Mouse (Mus musculus) left cerebral cortex, postnatal 36 days (tissue): ENCODE measurements around the gene Trp53tg5. TPM values are rescaled to one million over a fixed set of nuclear protein-coding genes. Genes with fewer than 3 reads are reported as not detected.
A peak's percentile ranks its signal among the peaks of the same experiment; 100 is the strongest.

Source experiments
- DNase-seq, 2 experiments: peaks; one replicate each; pipeline ENCODE4 v3.0.0; 2021 to 2022; ENCODE audit warnings: low spot score in 2 of 2, mixed read lengths in 1 of 2
- intact Hi-C: fragments of 180-260 bp; cut with DNase I; formaldehyde crosslinking; loops from one replicate; pipeline ENCODE4 v1.15.1; 2025
- total RNA-seq, 2 experiments: library from RNA; stranded (reverse); gene quantifications; 2 replicates each; pipeline ENCODE4 v1.2.3; 2021

Gene Trp53tg5
- total RNA-seq, 2 experiments from 2014 or later = not detected

DNA sequence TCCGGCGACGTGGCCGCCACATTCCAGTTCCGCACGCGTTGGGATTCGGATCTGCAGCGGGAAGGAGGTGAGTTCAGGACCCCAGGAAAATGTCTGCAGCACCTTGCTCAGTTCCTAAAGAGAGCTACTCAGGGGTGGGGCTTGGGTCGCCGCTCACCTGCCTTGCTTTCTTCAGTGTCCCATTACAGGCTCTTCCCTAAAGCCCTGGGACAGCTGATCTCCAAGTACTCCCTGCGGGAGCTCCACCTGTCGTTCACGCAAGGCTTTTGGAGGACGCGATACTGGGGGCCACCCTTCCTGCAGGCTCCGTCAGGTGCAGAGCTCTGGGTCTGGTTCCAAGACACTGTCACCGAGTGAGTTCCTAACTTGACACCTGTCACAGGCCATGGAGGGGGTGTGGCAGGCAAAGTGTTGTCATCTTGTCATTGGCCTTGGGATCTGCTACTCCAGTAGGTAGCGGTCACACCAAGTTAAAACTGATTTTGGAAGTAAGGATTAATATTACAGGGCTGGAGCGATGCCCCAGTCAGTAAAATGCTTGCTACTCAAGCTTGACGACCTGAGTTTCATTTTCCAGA is 24.3 kb upstream of the Trp53tg5 start:
- intact Hi-C loops = loop anchor here (2.0 kb wide), 1 partner anchor 37 kb away; the partner anchor contains the start of gene Gm20458
- DNase-seq = no peak

DNA sequence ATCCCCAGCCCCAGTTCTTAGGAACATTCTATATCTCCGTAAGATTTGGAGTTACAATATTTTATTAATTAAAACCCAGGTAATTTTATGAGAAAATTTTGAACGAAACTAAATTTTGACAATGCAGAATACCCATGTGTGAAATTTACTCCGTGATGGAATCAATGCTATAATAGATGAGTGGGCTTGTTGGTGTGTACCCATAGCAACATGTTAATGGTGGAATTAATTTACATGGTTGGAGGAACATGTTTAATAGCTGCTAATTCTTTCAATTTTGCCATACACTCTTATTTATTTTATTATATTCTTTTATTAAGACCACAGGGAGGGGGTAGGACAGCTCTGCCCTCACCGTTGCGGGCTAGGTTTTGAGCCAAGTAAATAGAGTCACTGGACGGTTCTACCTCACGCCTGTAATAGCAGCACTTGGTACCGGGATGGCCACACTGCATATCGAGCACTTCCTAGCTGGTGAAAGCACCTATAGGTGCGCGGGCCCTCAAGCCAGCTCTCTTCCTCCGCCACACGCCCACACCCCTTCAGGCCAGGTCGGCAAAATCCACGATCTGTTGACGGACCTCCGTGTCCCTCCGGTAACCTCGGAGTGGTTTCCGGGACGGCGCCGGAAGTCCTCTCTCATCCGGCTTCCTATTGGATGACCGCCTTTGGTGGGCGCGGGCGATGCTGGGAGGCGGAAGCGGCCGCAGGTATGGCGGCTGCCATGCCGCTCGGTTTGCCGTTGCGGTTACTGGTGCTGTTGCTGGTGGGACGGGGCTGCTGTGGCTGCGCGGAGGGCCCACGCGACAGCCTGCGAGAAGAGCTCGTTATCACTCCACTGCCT is 23.5 kb upstream of the Trp53tg5 start, which contains the start of gene Pigt:
Pigt (plus strand) TSS at position 674 of the 844 bp plus-strand sequence.
- intact Hi-C loops = loop anchor here (2.0 kb wide), 1 partner anchor 36 kb away; the partner anchor contains the start of gene Gm20458
- DNase-seq = peak; percentile 86 to 90

DNA sequence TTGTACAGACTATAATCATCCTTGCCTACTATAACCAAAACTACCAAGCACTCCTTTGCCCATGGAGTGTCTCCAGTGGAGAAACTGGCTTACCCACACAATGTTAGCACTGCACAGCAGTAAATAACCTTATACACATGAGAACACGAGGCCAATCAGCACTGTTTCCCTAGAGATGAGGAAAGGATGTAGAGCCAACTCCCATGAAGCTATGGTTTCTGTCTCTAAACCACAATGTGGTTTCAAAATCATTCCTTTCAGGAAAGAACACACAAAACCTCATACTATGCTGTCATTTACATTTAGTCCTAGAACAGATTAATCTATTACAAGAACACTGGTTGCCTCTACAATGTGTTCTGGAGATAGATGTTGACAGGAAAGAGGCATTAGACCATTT is 22.8 kb upstream of the Trp53tg5 start:
- intact Hi-C loops = loop anchor here (2.0 kb wide), 1 partner anchor 36 kb away; the partner anchor contains the start of gene Gm20458
- DNase-seq = no peak

DNA sequence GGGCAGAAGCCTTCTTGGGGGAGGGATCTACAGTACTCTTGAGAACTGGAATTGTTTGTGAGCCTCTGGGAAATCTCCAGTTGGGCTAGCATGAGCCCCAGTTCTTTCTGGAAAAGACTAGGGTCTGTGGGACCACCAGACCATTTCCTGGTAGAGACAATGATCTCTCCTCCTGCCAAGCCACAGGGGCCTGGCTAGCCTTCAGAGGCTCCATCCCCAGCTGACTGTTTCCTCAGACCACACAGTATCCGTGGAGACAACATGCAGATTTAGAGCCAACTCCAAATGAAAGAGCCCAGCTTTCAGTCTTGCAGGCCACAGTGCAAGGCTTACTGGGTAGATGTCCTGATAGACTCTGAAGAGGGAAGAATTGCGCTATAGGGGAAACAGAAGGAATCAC is 20.6 kb upstream of the Trp53tg5 start:
- intact Hi-C loops = no loop called here
- DNase-seq = no peak

DNA sequence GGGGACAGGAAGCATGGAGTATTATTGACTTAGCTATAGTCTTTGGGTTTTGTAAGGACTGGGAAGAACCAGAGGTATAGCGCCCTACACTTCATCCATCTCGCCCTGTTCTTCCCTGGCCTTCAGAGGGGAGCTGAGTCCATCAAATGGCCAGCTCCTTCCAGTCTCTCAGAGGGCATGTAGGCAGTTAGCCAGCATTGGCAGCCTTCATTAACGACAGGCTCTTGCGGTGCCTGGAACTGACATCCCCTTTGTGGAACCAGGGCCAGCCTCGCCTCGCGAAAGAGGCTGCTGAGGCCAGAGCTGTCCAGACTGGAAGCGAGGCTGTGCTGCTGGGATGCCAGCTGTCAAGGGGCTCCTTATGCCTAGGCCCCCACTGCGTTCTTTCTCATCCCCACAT is 14.3 kb upstream of the Trp53tg5 start:
- intact Hi-C loops = loop anchor here (5.0 kb wide), 1 partner anchor 69 kb away; no protein-coding TSS in a partner anchor
- peak; percentile 34 to 39 for DNase-seq

DNA sequence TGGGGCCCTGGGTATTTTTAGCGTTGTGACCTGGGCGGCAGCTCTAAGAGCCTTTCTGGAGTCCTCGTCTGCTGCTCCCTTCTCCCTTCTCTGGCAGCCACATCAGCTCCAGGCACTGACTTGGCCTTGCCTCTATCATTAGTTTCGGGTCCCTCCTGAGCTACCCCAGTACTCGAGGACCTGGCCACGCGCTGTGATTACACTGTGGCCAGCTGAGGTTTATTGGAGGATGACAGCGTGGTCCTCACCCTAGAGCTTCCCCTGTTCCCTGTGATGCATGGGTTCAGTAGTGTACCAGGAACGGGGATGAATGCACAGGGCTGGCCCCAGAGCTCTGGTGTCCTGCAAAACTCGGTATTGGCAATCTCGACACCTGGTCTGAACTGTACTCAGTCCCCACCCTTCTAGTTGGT is 13.6 kb upstream of the Trp53tg5 start:
- intact Hi-C loops = loop anchor here (5.0 kb wide), 1 partner anchor 70 kb away; no protein-coding TSS in a partner anchor
- no peak for DNase-seq

DNA sequence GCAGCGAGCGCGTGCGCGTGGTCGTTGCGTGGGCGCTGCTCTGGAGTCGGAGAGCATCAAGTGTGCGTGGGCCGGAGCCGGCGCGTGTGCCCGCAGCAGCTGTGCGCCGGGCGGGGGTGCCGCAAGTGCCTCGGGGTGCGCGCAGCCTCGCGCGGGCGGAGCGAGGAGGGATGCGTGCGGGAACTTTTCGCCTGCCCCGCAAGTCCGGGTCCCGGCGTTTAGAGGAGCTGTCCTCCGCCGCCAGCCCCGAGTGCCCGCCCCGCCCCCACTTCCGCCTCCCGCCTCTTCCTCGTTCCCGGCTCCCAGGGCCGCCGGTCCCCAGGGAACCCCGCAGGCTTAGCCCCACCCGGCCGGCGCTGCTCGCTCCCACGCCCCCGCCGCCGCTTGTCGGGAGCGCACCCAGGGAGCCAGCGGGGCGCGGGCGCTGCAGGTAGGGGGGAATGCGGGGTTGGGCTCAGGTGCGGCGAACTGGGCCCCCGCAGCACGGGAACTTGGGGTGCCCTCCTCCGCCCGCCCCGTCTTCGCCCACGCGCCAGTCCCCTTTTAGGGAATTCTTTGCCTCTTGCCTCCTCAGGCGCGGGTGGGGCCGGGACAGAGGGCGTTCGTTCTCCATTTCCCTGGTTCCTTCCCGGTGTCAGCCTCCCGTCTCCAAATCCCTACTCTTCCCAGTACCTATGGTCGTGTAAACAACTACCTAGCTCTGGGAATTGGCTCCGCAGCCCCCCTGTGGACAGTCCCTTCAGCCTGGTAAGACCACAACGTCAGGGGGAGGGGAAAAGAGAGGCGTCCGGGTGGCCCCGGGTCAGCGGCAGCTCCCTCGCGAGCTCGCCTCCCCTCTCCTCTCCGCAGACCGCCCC is 13.0 kb upstream of the Trp53tg5 start:
- peak; percentile 67 to 91 for DNase-seq
- intact Hi-C loops = loop anchor here (5.0 kb wide), 1 partner anchor 71 kb away; no protein-coding TSS in a partner anchor

DNA sequence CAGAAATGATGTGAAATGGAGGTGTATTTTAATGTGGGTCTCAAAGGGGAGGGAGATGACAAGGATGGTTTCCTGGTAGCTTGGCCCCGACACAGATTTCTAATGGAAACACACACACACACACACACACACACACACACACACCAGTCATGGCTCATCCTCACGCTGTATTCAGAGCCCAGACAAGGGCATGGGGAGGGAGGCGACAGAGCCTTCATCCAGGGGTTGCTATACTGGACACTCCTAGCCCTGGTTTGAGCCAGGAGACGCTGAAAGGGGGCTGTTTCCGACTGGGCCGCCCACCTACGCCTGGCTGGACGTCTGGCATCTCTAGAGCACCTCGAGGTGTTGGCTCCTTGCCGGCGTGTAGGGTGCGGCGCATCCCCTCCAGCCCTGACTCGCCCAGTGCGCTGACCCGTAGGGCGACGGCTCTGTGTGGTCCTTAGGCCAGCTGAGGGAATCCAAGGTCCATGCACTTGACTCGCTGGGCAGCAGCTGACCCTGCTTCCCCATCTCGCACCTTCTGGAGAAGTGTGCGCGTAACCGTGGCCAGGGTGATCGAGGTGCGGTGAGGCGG is 12.2 kb upstream of the Trp53tg5 start, which contains the start of gene Dbndd2:
Dbndd2 (plus strand) TSS at position 426 of the 577 bp plus-strand sequence.
- intact Hi-C loops = loop anchor here (5.0 kb wide), 1 partner anchor 72 kb away; no protein-coding TSS in a partner anchor
- DNase-seq = peak in 1 of 2 experiments; percentile 82

DNA sequence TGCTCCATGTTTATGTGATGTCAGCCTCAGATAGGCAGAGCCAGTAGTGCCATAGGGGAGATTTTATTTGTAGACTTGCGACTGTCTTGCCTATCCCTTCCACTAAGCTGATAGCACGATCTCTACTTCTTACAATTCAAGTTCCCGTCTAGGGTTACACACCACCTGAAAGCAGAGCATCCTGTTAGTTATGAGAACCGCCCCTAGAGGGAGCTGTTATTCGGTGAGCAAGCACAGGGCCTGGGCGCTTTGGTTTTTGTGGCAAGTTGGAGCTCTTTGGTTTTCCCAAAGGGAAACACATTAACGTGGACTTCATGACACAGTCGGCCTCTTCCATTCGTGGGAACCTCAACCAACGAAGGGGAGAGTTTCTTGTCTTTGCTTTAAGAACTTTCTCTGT is 3.3 kb downstream of the Trp53tg5 start:
- intact Hi-C loops = no loop called here
- no peak for DNase-seq

DNA sequence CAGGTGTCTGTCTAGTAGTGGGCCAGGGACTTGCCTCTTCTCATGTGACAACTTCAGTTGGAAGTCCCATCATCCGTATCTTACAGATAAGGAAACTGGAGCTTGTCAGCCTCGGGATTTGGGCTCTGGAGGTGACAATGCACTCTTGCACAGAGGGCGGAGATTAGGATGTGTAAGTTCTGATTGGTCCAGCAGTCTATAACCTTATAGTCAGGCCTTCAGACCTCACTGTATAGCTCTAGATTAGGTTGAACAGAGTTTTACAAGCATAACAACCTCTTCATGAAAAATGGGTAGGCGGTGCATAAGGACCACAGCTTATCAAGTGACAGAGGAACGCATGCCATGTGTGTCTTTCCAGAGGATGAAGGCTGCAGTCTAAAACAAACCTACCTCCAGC is 6.7 kb downstream of the Trp53tg5 start:
- no peak for DNase-seq
- intact Hi-C loops = loop anchor here (5.0 kb wide), 1 partner anchor 66 kb away; no protein-coding TSS in a partner anchor

DNA sequence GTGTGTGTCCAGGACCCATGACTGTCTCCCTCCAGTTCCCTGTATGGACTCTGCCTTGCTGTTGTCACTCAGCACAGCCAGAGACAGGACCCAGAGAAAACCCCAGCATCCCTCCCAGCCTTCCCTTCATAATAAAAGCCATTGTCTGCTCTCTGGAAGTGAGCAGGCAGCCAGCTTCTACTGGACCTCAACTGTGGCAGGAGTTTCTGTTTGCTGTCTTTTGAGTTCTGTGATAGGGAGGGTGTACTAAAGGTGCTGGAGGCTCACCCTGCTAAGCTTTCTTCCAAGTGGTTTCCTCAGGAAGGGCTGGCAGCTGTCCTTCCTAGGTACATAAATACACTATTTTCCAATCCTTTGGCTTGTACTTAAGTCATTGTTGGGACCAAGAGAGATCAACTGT is 8.4 kb downstream of the Trp53tg5 start:
- DNase-seq = no peak
- intact Hi-C loops = loop anchor here (5.0 kb wide), 1 partner anchor 67 kb away; no protein-coding TSS in a partner anchor

DNA sequence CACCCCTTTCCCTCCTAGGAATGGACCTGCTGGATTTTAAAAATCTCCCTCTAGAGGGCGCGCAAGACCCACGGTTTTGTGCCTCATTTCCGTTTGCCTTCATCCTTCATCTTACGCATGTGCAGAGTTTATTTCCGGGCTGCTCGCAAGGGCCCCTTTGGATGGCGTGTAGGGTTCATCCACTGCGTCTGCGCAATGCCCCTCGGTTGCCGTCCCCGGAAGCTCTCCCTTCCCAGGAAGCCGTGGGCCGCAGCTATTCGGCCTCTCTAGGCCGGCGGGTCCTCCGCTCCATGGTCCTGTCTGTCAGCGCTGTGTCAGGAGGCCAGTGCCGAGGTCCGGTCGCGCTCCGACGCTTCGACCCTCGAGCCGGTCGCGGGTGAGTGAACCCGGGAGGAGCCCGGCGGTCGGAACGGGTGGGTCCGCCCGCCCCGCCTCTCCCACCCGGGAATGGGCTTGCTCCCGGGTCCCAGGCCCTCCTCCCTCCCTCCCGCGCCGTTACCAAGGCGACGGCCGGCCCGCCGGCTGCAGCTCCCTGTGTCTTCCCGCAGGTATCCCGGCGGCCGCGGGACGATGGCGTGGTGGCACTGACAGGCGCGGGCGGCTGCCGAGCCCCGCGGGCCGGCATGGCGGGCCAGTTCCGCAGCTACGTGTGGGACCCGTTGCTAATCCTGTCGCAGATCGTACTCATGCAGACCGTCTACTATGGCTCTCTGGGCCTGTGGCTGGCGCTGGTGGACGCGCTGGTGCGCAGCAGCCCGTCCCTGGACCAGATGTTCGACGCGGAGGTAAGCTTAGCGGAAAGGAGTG is 12.6 kb downstream of the Trp53tg5 start, which contains the start of gene Gm20458:
Gm20458 (plus strand) TSS at position 223 of the 807 bp plus-strand sequence.
- peak; percentile 96 to 98 for DNase-seq
- intact Hi-C loops = loop anchor here (2.0 to 5.0 kb wide), 2 partner anchors 36 to 56 kb away; partner anchors contain the start of gene Pigt

DNA sequence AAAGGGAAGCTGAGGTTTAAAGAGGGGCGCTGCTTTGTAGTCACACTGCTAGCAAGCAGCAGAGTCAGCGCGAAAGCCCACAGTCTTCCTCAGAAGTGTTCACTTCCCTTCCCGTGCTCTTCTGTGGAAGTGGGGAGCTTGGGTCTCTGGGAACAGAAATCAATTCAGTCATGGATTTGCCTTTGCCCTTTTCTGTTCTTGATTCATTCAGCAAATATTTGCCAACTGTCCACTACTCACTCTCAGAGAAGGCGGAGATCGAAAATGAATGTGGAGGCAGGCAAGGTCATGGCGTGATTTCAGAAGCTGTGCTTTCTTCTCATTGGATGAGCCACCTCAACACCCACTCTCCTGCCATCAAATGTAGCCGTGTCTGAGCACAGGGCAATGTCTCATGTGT is 15.0 kb downstream of the Trp53tg5 start:
- intact Hi-C loops = no loop called here

DNA sequence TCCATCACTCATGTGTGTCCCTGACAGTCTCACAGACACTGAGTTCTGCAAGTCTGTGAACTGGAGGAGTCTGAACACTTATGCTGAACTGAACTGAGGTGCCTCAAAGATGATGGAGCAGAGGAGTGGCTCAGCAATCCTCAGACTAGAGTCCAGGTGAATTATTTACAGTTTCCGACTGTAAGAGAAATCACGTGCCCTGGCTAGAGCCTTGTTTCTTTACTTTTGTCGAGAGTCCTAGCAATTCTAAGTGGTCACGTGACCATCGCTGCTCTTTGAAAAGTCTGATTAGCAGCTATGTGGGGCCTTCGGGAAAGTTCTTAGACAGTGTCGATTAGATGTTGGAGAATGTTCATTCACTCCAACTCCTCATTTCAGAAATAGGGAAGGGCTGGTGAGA is 15.6 kb downstream of the Trp53tg5 start:
- intact Hi-C loops = no loop called here
- no peak for DNase-seq

More for the DNA sequence above, 15.0 kb downstream of the Trp53tg5 start:
- no peak for DNase-seq

DNA sequence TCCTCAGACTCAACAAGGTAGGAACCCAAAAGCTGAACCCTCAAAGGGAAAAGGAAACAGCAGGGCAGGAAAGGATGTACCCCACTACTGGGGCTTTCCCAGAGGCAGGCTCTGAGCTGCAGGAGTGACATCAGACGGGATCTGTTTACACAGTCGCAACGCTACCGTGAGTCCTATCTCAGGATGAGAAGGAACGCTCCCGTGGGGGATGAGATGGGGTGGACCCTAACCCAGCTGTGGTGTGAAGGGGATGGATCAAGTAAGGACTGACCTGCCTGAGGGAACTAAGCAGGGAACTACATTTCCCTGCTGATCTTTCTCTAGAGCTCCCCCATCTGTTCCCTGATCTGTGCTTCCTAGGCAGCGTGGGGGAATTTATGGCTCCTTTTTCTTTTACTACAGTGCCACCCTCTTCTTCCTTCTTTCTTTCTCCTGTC is 16.6 kb downstream of the Trp53tg5 start, which contains the start of gene Sys1:
Sys1 (plus strand) TSS at position 101 of the 437 bp plus-strand sequence.
- DNase-seq = peak; percentile 30 to 34
- intact Hi-C loops = loop anchor here (1.0 kb wide), 1 partner anchor 40 kb away; no protein-coding TSS in a partner anchor

DNA sequence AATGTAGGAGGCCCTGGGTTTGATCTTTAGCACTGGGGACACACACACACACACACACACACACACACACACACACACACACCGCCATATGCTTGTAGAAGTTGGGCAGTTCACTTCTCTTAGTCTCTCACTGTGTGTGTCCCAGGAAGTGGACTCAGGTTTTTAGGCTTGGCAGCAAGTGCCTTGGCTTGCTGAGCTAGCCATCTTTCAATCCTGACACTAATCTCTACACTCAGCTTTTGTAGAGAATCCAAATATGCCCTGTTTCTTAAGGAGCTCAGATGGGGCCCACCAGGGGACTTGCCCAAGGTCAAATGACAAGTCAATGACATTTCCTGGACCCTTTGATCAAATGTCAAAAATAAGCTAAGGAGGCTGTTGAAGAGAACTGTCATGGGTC is 17.1 kb downstream of the Trp53tg5 start:
- intact Hi-C loops = loop anchor here (1.0 kb wide), 1 partner anchor 39 kb away; no protein-coding TSS in a partner anchor
- no peak for DNase-seq

DNA sequence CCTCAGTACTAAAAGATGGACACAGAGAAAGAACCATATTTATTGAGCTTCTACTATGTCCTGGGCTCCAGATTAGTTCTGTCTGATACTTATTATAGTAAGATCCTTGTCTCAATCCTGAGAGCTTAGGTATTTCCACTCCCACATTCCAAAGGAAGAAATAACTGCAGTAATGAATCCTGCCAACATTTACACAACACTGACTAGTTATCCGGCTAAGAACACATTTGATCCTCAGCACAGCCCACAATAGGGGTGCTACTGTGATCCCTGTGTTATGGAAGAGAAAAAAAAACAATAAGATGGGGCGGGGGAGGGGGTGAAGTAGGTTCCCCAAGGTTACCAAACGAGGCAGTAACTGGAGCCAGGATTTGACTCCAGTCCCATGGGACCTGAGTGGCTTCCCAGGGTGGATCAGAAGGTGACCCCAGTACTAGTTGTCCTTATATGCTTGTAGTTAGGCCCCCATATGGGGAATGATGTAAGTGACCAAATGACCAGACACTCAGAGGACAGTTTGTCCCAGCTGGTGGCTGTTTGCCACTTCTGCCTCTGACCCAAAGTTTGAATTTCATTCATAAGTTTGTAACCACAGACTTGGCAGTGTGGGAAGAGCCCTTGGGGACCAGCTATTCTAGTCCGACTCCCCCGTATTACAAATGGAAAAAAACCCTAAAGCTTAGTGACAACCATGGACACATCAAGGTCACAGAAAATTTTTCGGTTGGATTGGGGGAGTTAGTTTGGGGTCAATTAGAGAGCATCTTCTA is 17.9 kb downstream of the Trp53tg5 start:
- intact Hi-C loops = loop anchor here (1.0 kb wide), 1 partner anchor 38 kb away; no protein-coding TSS in a partner anchor
- DNase-seq = no peak
